Mouse (Mus musculus) heart, adult 9 months (tissue): ENCODE data around the gene Gm10665.
"Not testable (repeated sequence)": the region's sequence is repeated elsewhere in the genome, so short reads cannot be mapped to it uniquely, and the experiment has no call there.

Experiments
- DNase-seq, 2 experiments: peaks; one replicate each; pipeline ENCODE4 v3.0.0; 2022; ENCODE audit warnings: low spot score in 2 of 2

The Gm10665 gene

DNA sequence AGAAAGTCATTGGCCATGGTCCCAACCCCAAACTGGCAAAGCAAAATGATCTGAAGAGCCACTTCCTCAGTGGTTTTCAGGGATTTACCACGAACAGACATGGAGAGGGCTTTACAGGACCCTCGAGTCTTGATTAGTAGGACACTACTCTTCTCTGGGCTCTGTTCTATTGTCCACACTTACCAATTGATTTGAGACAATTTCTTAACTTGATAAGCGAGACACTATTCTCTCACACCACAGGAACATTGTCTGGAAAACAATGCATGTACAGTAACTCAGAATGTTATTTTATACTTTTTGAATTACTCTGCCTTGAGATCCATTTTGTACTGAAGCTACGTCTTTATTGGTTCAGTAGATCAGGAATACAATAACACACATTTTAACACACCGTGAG lies at the start of gene Gm10665:
Gm10665 (minus strand) TSS at position 101 of the 400 bp plus-strand sequence.
- DNase-seq: not testable (repeated sequence)

GRCm38 (mm10) chr7:22499578-22499977 lies 35.7 kb upstream of the Gm10665 start, which contains the start of gene Vmn1r151:
Gene Vmn1r151 (minus strand): TSS chr7:22499678.
- DNase-seq: not testable (repeated sequence)

- DNase-seq: not testable (repeated sequence)
Measured at GRCm38 (mm10) chr7:22438129-22438528, 25.7 kb downstream of the Gm10665 start, which contains the start of gene Vmn1r149. Gene Vmn1r149 (minus strand): TSS chr7:22438229.

DNA sequence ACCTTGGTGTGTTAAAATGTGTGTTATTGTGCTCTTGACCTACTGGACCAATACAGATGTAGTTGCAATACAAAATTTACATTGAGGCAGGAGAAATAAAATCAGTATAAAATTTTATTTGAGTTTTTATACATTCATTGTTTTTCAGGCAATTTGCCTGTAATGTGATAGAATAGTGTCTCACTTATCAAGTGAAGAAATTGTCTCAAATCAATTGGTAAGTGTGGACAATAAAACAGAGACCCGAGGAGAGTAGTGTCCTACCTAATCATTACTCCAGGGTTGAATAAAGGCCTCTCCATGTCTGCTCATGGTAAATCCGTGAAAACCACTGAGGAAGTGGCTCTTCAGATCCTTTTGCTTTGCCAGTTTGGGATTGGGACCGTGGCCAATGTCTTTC lies 50.6 kb downstream of the Gm10665 start, which contains the start of gene Vmn1r148:
Vmn1r148 (plus strand) TSS at position 301 of the 400 bp plus-strand sequence.
- DNase-seq: not testable (repeated sequence)
